Mouse (Mus musculus) liver (tissue): ENCODE data around the gene Mup17.
"Not testable (repeated sequence)": the region's sequence is repeated elsewhere in the genome, so short reads cannot be mapped to it uniquely, and the experiment has no call there.

Experiments
- DNase-seq: peaks from one replicate; pipeline ENCODE4 v3.0.0-alpha.2; 2020; ENCODE audit warnings: mixed read lengths

The Mup17 gene

GRCm38 (mm10) chr4:61595771-61596170, at the start of gene Mup17:
Mup17 (minus strand) TSS chr4:61595871.
- DNase-seq: not testable (repeated sequence)

- not testable (repeated sequence) for DNase-seq
These were observed 24.1 kb downstream of the Mup17 start for GRCm38 (mm10) chr4:61571561-61571960.

GRCm38 (mm10) chr4:61555887-61556286, 39.8 kb downstream of the Mup17 start:
- DNase-seq: not testable (repeated sequence)
